Mouse (Mus musculus): ENCODE results near the gene Gca. TPM values are rescaled to one million over a fixed set of nuclear protein-coding genes. Genes with fewer than 3 reads are reported as not detected.

The Gca gene
- total RNA-seq (2015), result 46.7 and 52.3 TPM in 2 replicates
- 17.3 and 28.6 TPM in 2 replicates for total RNA-seq (2017)

GRCm38 (mm10) chr2:62664135-62664670, at the start of gene Gca:
TSS of gene Gca (plus strand) at chr2:62664285.
- peak; percentile 93 for ATAC-seq (replicated peaks; ENCODE audit: poor library complexity)

- ATAC-seq (replicated peaks; ENCODE audit: poor library complexity), result peak; percentile 95
These were observed 45.1 kb upstream of the Gca start for GRCm38 (mm10) chr2:62618934-62619341.

GRCm38 (mm10) chr2:62619679-62620078, 44.4 kb upstream of the Gca start:
- no peak for ATAC-seq (replicated peaks; ENCODE audit: poor library complexity)

GRCm38 (mm10) chr2:62623024-62623441, 41.1 kb upstream of the Gca start:
- ATAC-seq (replicated peaks; ENCODE audit: poor library complexity), result 0 out of 2 replicates have a peak, but pooled peaks have one; percentile 4

GRCm38 (mm10) chr2:62627728-62628127, 36.4 kb upstream of the Gca start:
- ATAC-seq (replicated peaks; ENCODE audit: poor library complexity), result peak; percentile 79

GRCm38 (mm10) chr2:62628356-62628755, 35.7 kb upstream of the Gca start:
- ATAC-seq (replicated peaks; ENCODE audit: poor library complexity), result no peak

- ATAC-seq (replicated peaks; ENCODE audit: poor library complexity), result peak; percentile 93
These were observed 33.6 kb upstream of the Gca start for GRCm38 (mm10) chr2:62630446-62630845.

GRCm38 (mm10) chr2:62639869-62640268, 24.2 kb upstream of the Gca start:
- no peak for ATAC-seq (replicated peaks; ENCODE audit: poor library complexity)

GRCm38 (mm10) chr2:62643405-62644305, 20.4 kb upstream of the Gca start:
- peak; percentile 74 for ATAC-seq (replicated peaks; ENCODE audit: poor library complexity)

GRCm38 (mm10) chr2:62644891-62645290, 19.2 kb upstream of the Gca start:
- ATAC-seq (replicated peaks; ENCODE audit: poor library complexity), result no peak

GRCm38 (mm10) chr2:62645475-62645874, 18.6 kb upstream of the Gca start:
- ATAC-seq (replicated peaks; ENCODE audit: poor library complexity), result peak; percentile 27

- peak; percentile 83 for ATAC-seq (replicated peaks; ENCODE audit: poor library complexity)
These were observed 18.0 kb upstream of the Gca start, which contains the start of gene Ifih1 for GRCm38 (mm10) chr2:62646014-62646645. TSS of gene Ifih1 (minus strand) at chr2:62646255.

GRCm38 (mm10) chr2:62646671-62647289, 17.3 kb upstream of the Gca start:
- no peak for ATAC-seq (replicated peaks; ENCODE audit: poor library complexity)

- ATAC-seq (replicated peaks; ENCODE audit: poor library complexity), result 0 out of 2 replicates have a peak, but pooled peaks have one; percentile 9
These were observed 12.2 kb upstream of the Gca start for GRCm38 (mm10) chr2:62651890-62652289.

GRCm38 (mm10) chr2:62652466-62652865, 11.6 kb upstream of the Gca start:
- ATAC-seq (replicated peaks; ENCODE audit: poor library complexity), result no peak

- ATAC-seq (replicated peaks; ENCODE audit: poor library complexity), result peak; percentile 96
These were observed 9.4 kb upstream of the Gca start for GRCm38 (mm10) chr2:62654519-62655338.

GRCm38 (mm10) chr2:62656072-62656471, 8.0 kb upstream of the Gca start:
- peak; percentile 63 for ATAC-seq (replicated peaks; ENCODE audit: poor library complexity)

GRCm38 (mm10) chr2:62660565-62660964, 3.5 kb upstream of the Gca start:
- 0 out of 2 replicates have a peak, but pooled peaks have one; percentile 16 for ATAC-seq (replicated peaks; ENCODE audit: poor library complexity)

GRCm38 (mm10) chr2:62662560-62662959, 1.5 kb upstream of the Gca start:
- ATAC-seq (replicated peaks; ENCODE audit: poor library complexity), result no peak

- peak; percentile 10; the same call in 1 of the 2 replicates for ATAC-seq (replicated peaks; ENCODE audit: poor library complexity)
These were observed 754 bp downstream of the Gca start for GRCm38 (mm10) chr2:62664839-62665238.
